Mouse (Mus musculus) stomach, embryonic 15.5 days (tissue): ENCODE data around the gene Cox18. TPM values are rescaled to one million over a fixed set of nuclear protein-coding genes. Genes with fewer than 3 reads are reported as not detected.
"Not testable (repeated sequence)": the region's sequence is repeated elsewhere in the genome, so short reads cannot be mapped to it uniquely, and the experiment has no call there.

Experiments used
- ATAC-seq: fragments of 200-750 bp; cut with Nextera tagmentation; 2 replicates; pipeline ENCODE4 v1.8.0; 2017; ENCODE audit warnings: low read depth, moderate number of reproducible peaks, moderate TSS enrichment; ENCODE audit not compliant: insufficient read depth, low FRiP score
- H3K27ac ChIP-seq: fragments of 300-500 bp; sonication (generic); 2 replicates; pipeline ENCODE4 v1.5.1; 2015; ENCODE audit warnings: mild to moderate bottlenecking, inconsistent platforms
- H3K27me3 ChIP-seq: fragments of 300-500 bp; sonication (generic); replicated peaks from 2 replicates; pipeline ENCODE4 v1.6.1; 2015; ENCODE audit warnings: inconsistent platforms
- H3K36me3 ChIP-seq: fragments of 300-500 bp; sonication (generic); 2 replicates; pipeline ENCODE4 v1.6.1; 2015; ENCODE audit warnings: inconsistent platforms
- H3K4me1 ChIP-seq: fragments of 300-500 bp; sonication (generic); 2 replicates; pipeline ENCODE4 v1.6.1; 2015; ENCODE audit warnings: inconsistent platforms
- H3K4me2 ChIP-seq: fragments of 300-500 bp; sonication (generic); 2 replicates; pipeline ENCODE4 v1.6.1; 2015; ENCODE audit warnings: mild to moderate bottlenecking, inconsistent platforms
- H3K4me3 ChIP-seq: fragments of 300-500 bp; sonication (generic); replicated peaks from 2 replicates; pipeline ENCODE4 v1.5.1; 2015; ENCODE audit warnings: inconsistent platforms
- H3K9ac ChIP-seq: fragments of 300-500 bp; sonication (generic); 2 replicates; pipeline ENCODE4 v1.6.1; 2015; ENCODE audit warnings: inconsistent platforms
- H3K9me3 ChIP-seq: fragments of 300-500 bp; sonication (generic); 2 replicates; pipeline ENCODE4 v1.6.1; 2016; ENCODE audit warnings: inconsistent platforms
- WGBS: fragments of 180-500 bp; shearing (Covaris S2); methylation state at CpG from one replicate; pipeline ENCODE4 v1.1.7; 2015; 5-methylcytosine and 5-hydroxymethylcytosine counted together
- polyA plus RNA-seq: library from polyadenylated mRNA; unstranded; fragments of >200 nt; fragmentation: Nextera tagmentation; extraction: Ambion mirVana; gene quantifications from 2 replicates; pipeline ENCODE4 v1.2.1, GENCODE M21; 2015

Gene Cox18
- 29.1 and 35.4 TPM in 2 replicates for polyA plus RNA-seq

DNA sequence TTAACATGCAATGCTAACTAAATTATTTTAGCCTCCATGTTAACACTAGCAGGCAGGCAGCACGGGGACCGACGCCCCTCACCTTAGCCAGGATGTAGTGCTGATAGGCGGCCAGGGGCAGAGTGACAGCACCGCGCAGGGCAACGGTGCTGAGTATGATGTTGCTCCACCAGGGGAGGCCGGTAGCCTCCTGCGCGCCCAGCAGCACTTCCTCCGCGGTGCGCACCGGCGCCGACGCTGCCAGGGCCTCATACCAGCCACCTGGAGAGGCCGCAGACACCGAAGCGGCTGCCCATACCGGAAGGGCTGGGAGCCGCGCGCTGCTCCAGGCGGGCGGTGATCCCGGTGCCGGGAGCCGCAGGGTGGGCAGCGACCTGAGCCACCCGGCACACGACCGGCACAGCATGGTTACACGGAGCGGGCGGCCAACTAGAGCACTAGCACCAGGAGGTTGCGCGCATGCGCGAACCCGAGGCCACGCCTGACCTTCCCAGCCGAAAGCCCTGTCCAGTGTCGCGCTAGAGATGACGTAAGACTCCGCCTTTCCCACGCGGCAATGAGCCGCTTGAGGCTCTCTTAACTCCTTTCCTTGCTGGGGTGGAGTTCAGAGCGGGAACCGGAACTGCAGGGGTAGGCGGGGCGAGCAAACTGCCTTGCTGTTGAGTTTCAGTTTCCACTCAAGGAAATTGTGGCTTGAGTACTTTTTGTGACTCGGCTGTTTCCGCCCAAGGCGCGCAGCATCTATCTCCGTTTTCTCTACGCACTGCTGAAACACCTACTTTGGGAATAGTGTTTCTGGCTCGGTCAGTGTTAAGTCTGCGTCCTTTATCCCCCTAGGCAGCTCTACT lies at the start of gene Cox18:
Gene Cox18 (minus strand): TSS at position 468 of the 848 bp plus-strand sequence.
- under 1% methylated on average over 62 of the region's 62 CpGs for WGBS
- peak; percentile 99 for ATAC-seq
- no peaks in the 10 kb centered on the region for H3K9me3 ChIP-seq
- peak within 1 kb of the TSS; percentile 73 for H3K4me2 ChIP-seq
- peak within 1 kb of the TSS; percentile 84 for H3K4me3 ChIP-seq
- no peaks in the 10 kb centered on the region for H3K27me3 ChIP-seq
- H3K27ac ChIP-seq = peak within 1 kb of the TSS; percentile 92
- peaks cover 6% of the 10 kb centered on the region for H3K4me1 ChIP-seq
- peak within 1 kb of the TSS; percentile 67 for H3K9ac ChIP-seq
- peaks cover 15% of the 10 kb centered on the region for H3K36me3 ChIP-seq

DNA sequence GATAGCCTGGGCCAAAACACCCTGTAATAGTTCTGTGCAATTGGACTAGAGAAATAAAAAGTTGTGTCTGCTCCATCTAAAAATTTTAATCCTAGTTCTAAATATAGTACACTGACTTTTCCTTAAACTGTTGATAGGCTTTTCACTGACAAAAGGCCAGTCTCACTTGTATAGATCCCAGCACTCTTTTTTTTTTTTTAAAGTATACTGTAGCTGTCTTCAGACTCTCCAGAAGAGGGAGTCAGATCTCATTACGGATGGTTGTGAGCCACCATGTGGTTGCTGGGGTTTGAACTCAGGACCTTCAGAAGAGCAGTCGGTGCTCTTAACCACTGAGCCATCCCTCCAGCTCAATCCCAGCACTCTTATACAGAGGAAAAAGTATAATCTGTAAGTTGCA lies 38.4 kb upstream of the Cox18 start:
- not testable (repeated sequence) for H3K9me3 ChIP-seq, H3K4me2 ChIP-seq, H3K4me3 ChIP-seq, H3K27me3 ChIP-seq, H3K9ac ChIP-seq, ATAC-seq, H3K4me1 ChIP-seq, H3K27ac ChIP-seq
- peaks cover 21% of the 10 kb centered on the region for H3K36me3 ChIP-seq
- WGBS = 83% methylated on average over 2 of the region's 2 CpGs

DNA sequence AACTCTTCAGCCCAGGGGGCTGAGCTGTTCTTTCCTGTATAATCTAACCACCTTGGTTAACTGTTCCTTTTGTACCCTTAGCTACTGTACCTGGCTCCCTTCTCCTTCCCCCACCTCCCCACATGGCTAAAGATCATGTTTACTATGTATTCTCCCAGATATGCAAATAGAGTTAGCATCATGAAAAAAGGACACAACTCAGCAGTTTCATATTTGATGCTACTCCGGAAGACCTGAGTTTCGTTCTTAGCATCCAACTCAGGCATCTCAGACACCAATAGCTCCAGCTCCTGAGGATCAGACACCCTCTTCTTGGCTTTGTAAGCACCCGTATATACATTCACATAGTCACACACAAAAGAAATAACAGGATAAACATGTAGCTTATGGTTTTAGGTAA lies 33.2 kb upstream of the Cox18 start:
- Histone ChIP-seq H3K4me3 (no peak overlapping the region), H3K27me3 (no peaks in the 10 kb centered on the region), H3K9ac (no peak overlapping the region), H3K4me1 (no peaks in the 10 kb centered on the region), H3K27ac (no peak overlapping the region), H3K9me3 (no peaks in the 10 kb centered on the region), H3K36me3 (peaks cover 33% of the 10 kb centered on the region), H3K4me2 (no peak overlapping the region)
- 89% methylated on average over 3 of the region's 3 CpGs for WGBS
- ATAC-seq = no peak

GRCm38 (mm10) chr5:90247503-90247902 lies 23.7 kb upstream of the Cox18 start:
- Histone ChIP-seq H3K4me3 (no peak overlapping the region), H3K36me3 (peaks cover 42% of the 10 kb centered on the region), H3K27me3 (no peaks in the 10 kb centered on the region), H3K9ac (no peak overlapping the region), H3K4me1 (no peaks in the 10 kb centered on the region), H3K4me2 (no peak overlapping the region), H3K27ac (no peak overlapping the region), H3K9me3 (no peaks in the 10 kb centered on the region)
- ATAC-seq = no peak

GRCm38 (mm10) chr5:90246987-90247386 lies 23.2 kb upstream of the Cox18 start:
- H3K27me3 ChIP-seq = no peaks in the 10 kb centered on the region
- no peaks in the 10 kb centered on the region for H3K4me1 ChIP-seq
- H3K36me3 ChIP-seq = peaks cover 39% of the 10 kb centered on the region
- no peak overlapping the region for H3K4me3 ChIP-seq
- no peak for ATAC-seq
- H3K27ac ChIP-seq = no peak overlapping the region
- H3K4me2 ChIP-seq = no peak overlapping the region
- WGBS = 82% methylated on average over 2 of the region's 2 CpGs
- no peak overlapping the region for H3K9ac ChIP-seq
- H3K9me3 ChIP-seq = no peaks in the 10 kb centered on the region

DNA sequence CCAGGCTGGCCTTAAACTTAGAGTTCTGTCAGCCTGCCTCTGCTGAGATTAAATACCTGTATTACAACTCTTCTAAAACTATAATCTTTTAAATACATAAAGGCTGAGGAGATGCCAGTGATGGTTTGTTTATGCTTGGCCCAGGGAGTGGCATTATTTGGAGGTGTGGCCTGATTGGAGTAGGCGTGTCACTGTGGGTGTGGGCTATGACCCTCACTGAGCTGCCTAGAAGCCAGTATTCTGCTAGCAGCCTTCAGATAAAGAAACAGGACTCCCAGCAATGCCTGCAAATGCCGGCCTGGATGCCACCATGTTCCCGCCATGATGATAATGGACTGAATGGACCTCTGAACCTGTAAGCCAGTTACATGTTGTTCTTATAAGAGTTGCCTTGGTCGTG lies 22.8 kb upstream of the Cox18 start:
- H3K4me2 ChIP-seq = no peak overlapping the region
- no peaks in the 10 kb centered on the region for H3K4me1 ChIP-seq
- WGBS = 82% methylated on average over 4 of the region's 4 CpGs
- peaks cover 39% of the 10 kb centered on the region for H3K36me3 ChIP-seq
- H3K4me3 ChIP-seq = no peak overlapping the region
- no peak overlapping the region for H3K27ac ChIP-seq
- ATAC-seq = 0 out of 2 replicates have a peak, but pooled peaks have one; percentile 53
- no peaks in the 10 kb centered on the region for H3K27me3 ChIP-seq
- H3K9ac ChIP-seq = no peak overlapping the region
- no peaks in the 10 kb centered on the region for H3K9me3 ChIP-seq

DNA sequence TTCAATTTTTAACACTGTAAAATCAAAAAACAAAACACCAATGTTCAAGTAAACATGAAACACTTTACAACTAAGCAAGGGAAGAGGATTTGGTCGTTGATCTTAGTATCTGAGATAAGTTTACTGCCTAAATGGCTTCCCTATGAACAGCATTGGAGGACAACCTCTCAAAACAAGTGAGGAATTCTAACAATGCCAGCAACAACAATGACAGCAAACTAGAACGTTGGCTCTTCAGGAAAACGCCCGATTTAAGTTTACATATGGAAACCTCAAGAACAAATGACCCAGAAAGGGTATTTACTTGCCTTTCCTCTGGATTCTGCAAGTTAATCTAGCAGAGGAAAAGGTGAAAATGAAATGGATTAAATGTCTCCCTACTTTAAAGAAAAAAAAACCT lies 21.6 kb upstream of the Cox18 start:
- no peak overlapping the region for H3K4me3 ChIP-seq
- H3K4me2 ChIP-seq = no peak overlapping the region
- no peaks in the 10 kb centered on the region for H3K9me3 ChIP-seq
- WGBS = 56% methylated on average over 4 of the region's 4 CpGs
- H3K9ac ChIP-seq = no peak overlapping the region
- no peak overlapping the region for H3K27ac ChIP-seq
- H3K36me3 ChIP-seq = peaks cover 38% of the 10 kb centered on the region
- no peaks in the 10 kb centered on the region for H3K4me1 ChIP-seq
- no peaks in the 10 kb centered on the region for H3K27me3 ChIP-seq
- ATAC-seq = no peak

- Histone ChIP-seq H3K4me1 (no peaks in the 10 kb centered on the region), H3K9me3 (no peaks in the 10 kb centered on the region), H3K27ac (no peak overlapping the region), H3K4me2 (no peak overlapping the region), H3K36me3 (peaks cover 38% of the 10 kb centered on the region), H3K4me3 (no peak overlapping the region), H3K27me3 (no peaks in the 10 kb centered on the region), H3K9ac (no peak overlapping the region)
- no peak for ATAC-seq
- WGBS = 95% methylated on average over 8 of the region's 8 CpGs
These were observed 11.4 kb upstream of the Cox18 start for GRCm38 (mm10) chr5:90235217-90235616.

GRCm38 (mm10) chr5:90233305-90233704 lies 9.5 kb upstream of the Cox18 start:
- Histone ChIP-seq H3K36me3 (peaks cover 38% of the 10 kb centered on the region), H3K9ac (no peak overlapping the region), H3K9me3 (no peaks in the 10 kb centered on the region), H3K27me3 (no peaks in the 10 kb centered on the region), H3K4me2 (no peak overlapping the region), H3K27ac (no peak overlapping the region), H3K4me3 (no peak overlapping the region), H3K4me1 (no peaks in the 10 kb centered on the region)
- no peak for ATAC-seq
- 91% methylated on average over 4 of the region's 4 CpGs for WGBS

GRCm38 (mm10) chr5:90229760-90230159 lies 6.0 kb upstream of the Cox18 start:
- H3K36me3 ChIP-seq = peaks cover 30% of the 10 kb centered on the region; the same call in 1 of the 2 replicates
- H3K27me3 ChIP-seq = no peaks in the 10 kb centered on the region
- no peak overlapping the region for H3K4me3 ChIP-seq
- ATAC-seq = no peak
- no peaks in the 10 kb centered on the region for H3K9me3 ChIP-seq
- no peak overlapping the region for H3K4me2 ChIP-seq
- no peak overlapping the region for H3K27ac ChIP-seq
- H3K9ac ChIP-seq = no peak overlapping the region
- WGBS = 87% methylated on average over 2 of the region's 2 CpGs
- H3K4me1 ChIP-seq = no peaks in the 10 kb centered on the region

DNA sequence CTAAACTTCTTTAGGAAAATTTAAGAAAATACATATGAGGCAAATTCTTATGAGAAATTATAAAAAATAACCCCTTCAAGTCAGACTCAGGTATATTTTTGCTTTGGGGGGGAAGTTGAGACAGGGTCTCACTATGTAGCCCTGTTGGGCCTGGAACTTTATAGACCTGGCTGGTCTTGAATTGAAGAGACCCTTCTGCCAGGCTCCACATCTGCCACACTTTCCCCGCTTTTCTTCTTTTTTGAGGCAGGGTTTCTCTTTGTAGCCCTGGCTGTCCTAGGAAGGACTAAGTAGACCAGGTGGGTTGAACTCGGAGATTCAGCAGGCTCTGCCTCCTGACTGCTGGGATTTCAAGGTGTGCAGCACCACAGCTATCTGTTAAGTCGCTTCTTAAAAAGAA lies 2.9 kb upstream of the Cox18 start:
- 84% methylated on average over 3 of the region's 3 CpGs for WGBS
- Histone ChIP-seq H3K4me2 (no peak overlapping the region), H3K27ac (no peak overlapping the region), H3K27me3 (no peaks in the 10 kb centered on the region), H3K9ac (no peak overlapping the region), H3K9me3 (no peaks in the 10 kb centered on the region), H3K4me1 (peaks cover 6% of the 10 kb centered on the region), H3K36me3 (peaks cover 20% of the 10 kb centered on the region; the same call in 1 of the 2 replicates), H3K4me3 (no peak overlapping the region)
- no peak for ATAC-seq

DNA sequence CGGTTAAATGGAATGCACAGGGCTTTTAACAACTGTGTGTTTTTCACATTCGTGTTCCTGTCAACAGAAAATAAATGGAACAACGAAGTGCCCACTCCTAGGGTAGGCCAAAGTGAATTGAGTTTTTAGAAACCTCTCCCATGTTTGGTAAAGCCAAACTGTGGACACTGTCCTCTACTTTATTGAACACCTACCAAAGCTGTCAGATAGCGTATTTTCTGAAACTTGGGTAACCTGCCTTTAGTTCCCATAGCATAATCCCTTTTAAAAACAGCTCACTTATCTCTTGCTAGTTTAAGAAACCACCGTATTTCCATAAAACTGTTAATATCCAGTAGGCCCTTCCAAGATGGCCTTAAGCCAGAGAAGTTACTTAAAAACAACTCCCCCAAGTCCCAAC lies 929 bp upstream of the Cox18 start:
- no peak for ATAC-seq
- Histone ChIP-seq H3K36me3 (peaks cover 21% of the 10 kb centered on the region; the same call in 1 of the 2 replicates), H3K4me1 (peaks cover 6% of the 10 kb centered on the region), H3K9ac (no peak overlapping the region), H3K27ac (peak overlapping the region; percentile 92; the same call in 1 of the 2 replicates), H3K27me3 (no peaks in the 10 kb centered on the region), H3K4me2 (peak overlapping the region; percentile 46; the same call in 1 of the 2 replicates), H3K4me3 (no peak overlapping the region; the same call in 1 of the 2 replicates), H3K9me3 (no peaks in the 10 kb centered on the region)
- 84% methylated on average over 5 of the region's 5 CpGs for WGBS
